ENCODE assay signal across 8 mouse cellular contexts in genomic region chr3:122728852-122729600, GRCm38 (mm10). TPM values are rescaled to one million over a fixed set of nuclear protein-coding genes. Genes with fewer than 3 reads are reported as not detected.
A peak's percentile ranks its signal among the peaks of the same experiment; 100 is the strongest.
DNase-seq lines count a peak whose midpoint lies in the region; ATAC-seq lines count a peak whose summit lies in the region.

Gene Pde5a, plus strand, starts transcription at chr3:122728947.

- no peaks in the 10 kb centered on the region for H3K36me3 ChIP-seq in embryonic facial prominence, embryonic 11.5 days (replicated peaks; ENCODE audit: control insufficient read depth, insufficient read depth, low read depth, low read length)
- H3K36me3 ChIP-seq in limb, embryonic 15.5 days, result no peaks in the 10 kb centered on the region
- no peaks in the 10 kb centered on the region for H3K36me3 ChIP-seq in midbrain, embryonic 15.5 days (replicated peaks)

- under 1% methylated on average over 49 of the region's 49 CpGs for WGBS in embryonic facial prominence, embryonic 11.5 days
- under 1% methylated on average over 49 of the region's 49 CpGs for WGBS in limb, embryonic 15.5 days
- WGBS in midbrain, embryonic 15.5 days, result under 1% methylated on average over 49 of the region's 49 CpGs

- peak within 1 kb of the TSS; percentile 49 for H3K4me3 ChIP-seq in embryonic facial prominence, embryonic 11.5 days (ENCODE audit: low read depth, low read length)
- peak within 1 kb of the TSS; percentile 76 for H3K4me3 ChIP-seq in limb, embryonic 15.5 days
- H3K4me3 ChIP-seq in midbrain, embryonic 15.5 days, result peak within 1 kb of the TSS; percentile 72

- ATAC-seq in embryonic facial prominence, embryonic 11.5 days (replicated peaks; ENCODE audit: insufficient number of reproducible peaks, low FRiP score, low TSS enrichment, low read depth), result peak; percentile 46
- ATAC-seq in limb, embryonic 15.5 days (ENCODE audit: insufficient number of reproducible peaks, low FRiP score, low TSS enrichment, low read depth), result no peak
- ATAC-seq in midbrain, embryonic 15.5 days (replicated peaks), result peak; percentile 76

- peak within 1 kb of the TSS; percentile 90 for H3K9ac ChIP-seq in embryonic facial prominence, embryonic 11.5 days (replicated peaks; ENCODE audit: low read length)
- peak within 1 kb of the TSS; percentile 73 for H3K9ac ChIP-seq in limb, embryonic 15.5 days
- H3K9ac ChIP-seq in midbrain, embryonic 15.5 days, result peak within 1 kb of the TSS; percentile 60

- H3K4me1 ChIP-seq in embryonic facial prominence, embryonic 11.5 days (ENCODE audit: control insufficient read depth, insufficient read depth, low read length), result no peaks in the 10 kb centered on the region
- H3K4me1 ChIP-seq in limb, embryonic 15.5 days, result 0 out of 2 replicates have a peak, but pooled peaks cover 3% of the 10 kb centered on the region
- peaks cover 14% of the 10 kb centered on the region for H3K4me1 ChIP-seq in midbrain, embryonic 15.5 days

- peak within 1 kb of the TSS; percentile 78 for H3K27ac ChIP-seq in embryonic facial prominence, embryonic 11.5 days (replicated peaks; ENCODE audit: low read depth, low read length)
- H3K27ac ChIP-seq in limb, embryonic 15.5 days, result peak within 1 kb of the TSS; percentile 93
- peak within 1 kb of the TSS; percentile 82 for H3K27ac ChIP-seq in midbrain, embryonic 15.5 days

- no peaks in the 10 kb centered on the region for H3K27me3 ChIP-seq in embryonic facial prominence, embryonic 11.5 days (ENCODE audit: control insufficient read depth, insufficient read depth, low read length)
- H3K27me3 ChIP-seq in limb, embryonic 15.5 days, result no peaks in the 10 kb centered on the region
- no peaks in the 10 kb centered on the region for H3K27me3 ChIP-seq in midbrain, embryonic 15.5 days (replicated peaks)

- H3K4me2 ChIP-seq in embryonic facial prominence, embryonic 11.5 days (ENCODE audit: low read depth, low read length), result peak within 1 kb of the TSS; percentile 79
- H3K4me2 ChIP-seq in limb, embryonic 15.5 days, result peak within 1 kb of the TSS; percentile 91
- peak within 1 kb of the TSS; percentile 88 for H3K4me2 ChIP-seq in midbrain, embryonic 15.5 days

- DNase-seq in adrenal gland, postnatal 4 days (ENCODE audit: low spot score in 2 of 2), result peak; percentile 65 to 73
- DNase-seq in embryonic facial prominence, embryonic 11.5 days (ENCODE audit: low spot score), result peak; percentile 89
- peak; percentile 56 for DNase-seq in heart, adult 8-10 months (ENCODE audit: low spot score)
- peak; percentile 75 for DNase-seq in kidney, adult 18-20 months
- DNase-seq in spleen, adult 18-20 months, result peak; percentile 33 to 57
- no peak for DNase-seq in adipocyte (ENCODE audit: low spot score)

- no peaks in the 10 kb centered on the region for H3K9me3 ChIP-seq in embryonic facial prominence, embryonic 11.5 days (replicated peaks; ENCODE audit: control insufficient read depth, low read length)
- no peaks in the 10 kb centered on the region for H3K9me3 ChIP-seq in limb, embryonic 15.5 days
- no peaks in the 10 kb centered on the region for H3K9me3 ChIP-seq in midbrain, embryonic 15.5 days

RNA-seq across cellular contexts. Expression of gene Pde5a, which starts in this region (rescaled TPM):
- total RNA-seq in adrenal gland, postnatal 4 days (2021), result 10 to 100 TPM; 30.7 to 31.2 TPM
- 4.6 and 4.8 TPM in 2 replicates for polyA plus RNA-seq in embryonic facial prominence, embryonic 11.5 days (2014; fragmentation: Nextera tagmentation; extraction: Ambion mirVana)
- total RNA-seq in heart, adult 8-10 months (2022), result 1 to 10 TPM; 2.9 to 4.4 (median 3.6) TPM
- 3.1 and 3.3 TPM in 2 replicates for polyA plus RNA-seq in limb, embryonic 15.5 days (2015; fragmentation: Nextera tagmentation; extraction: Ambion mirVana)
- 1.9 TPM in 2 replicates for polyA plus RNA-seq in midbrain, embryonic 15.5 days (2015; fragmentation: Nextera tagmentation; extraction: Ambion mirVana)

Comparison
In these comparisons a context has a peak if more than half of its experiments do, and no peak if none do; other contexts are left out.
1. RNA of gene Pde5a (total RNA-seq): 30.7 to 31.2 TPM in adrenal gland, postnatal 4 days; 2.9 to 4.4 TPM in heart, adult 8-10 months; every median in the first group is over 4 times any median in the second.
2. Peak in every context shown above with its lines, with median percentiles within 50 percentile points of each other: H3K27ac ChIP-seq, H3K4me2 ChIP-seq, H3K4me3 ChIP-seq and H3K9ac ChIP-seq.